Mouse (Mus musculus): Measurements from ENCODE around the gene Noto.

Gene Noto

DNA sequence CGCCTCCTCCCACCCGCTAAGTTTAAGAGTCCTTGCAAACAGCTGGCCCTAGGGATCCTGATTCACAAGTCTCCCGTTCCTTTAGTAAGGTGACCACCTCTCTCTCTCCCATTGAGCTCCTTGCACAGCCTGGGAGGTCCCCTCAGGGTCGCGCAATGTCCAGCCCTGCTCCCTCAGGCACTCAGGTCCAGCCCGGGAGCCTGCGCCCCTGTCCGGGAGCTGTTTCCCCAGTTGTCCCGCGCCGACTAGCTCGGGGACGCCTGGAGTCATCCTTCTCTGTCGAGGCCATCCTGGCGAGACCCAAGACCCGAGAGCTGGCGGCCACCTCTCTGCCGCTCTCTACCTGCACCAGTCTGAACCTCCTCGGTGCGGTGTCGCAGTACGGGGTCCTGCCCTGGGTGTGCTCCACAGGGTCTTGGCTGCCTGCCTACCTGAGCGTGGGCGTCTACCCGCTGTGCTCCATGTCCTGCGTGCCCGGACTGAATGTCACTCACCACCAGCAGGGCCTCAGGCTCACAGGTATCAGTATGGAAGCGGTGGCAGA is at the start of gene Noto:
Noto (plus strand) TSS at position 51 of the 544 bp plus-strand sequence.
- no peak for DNase-seq (ENCODE audit: low read depth in 2 of 2, low spot score in 2 of 2)

DNA sequence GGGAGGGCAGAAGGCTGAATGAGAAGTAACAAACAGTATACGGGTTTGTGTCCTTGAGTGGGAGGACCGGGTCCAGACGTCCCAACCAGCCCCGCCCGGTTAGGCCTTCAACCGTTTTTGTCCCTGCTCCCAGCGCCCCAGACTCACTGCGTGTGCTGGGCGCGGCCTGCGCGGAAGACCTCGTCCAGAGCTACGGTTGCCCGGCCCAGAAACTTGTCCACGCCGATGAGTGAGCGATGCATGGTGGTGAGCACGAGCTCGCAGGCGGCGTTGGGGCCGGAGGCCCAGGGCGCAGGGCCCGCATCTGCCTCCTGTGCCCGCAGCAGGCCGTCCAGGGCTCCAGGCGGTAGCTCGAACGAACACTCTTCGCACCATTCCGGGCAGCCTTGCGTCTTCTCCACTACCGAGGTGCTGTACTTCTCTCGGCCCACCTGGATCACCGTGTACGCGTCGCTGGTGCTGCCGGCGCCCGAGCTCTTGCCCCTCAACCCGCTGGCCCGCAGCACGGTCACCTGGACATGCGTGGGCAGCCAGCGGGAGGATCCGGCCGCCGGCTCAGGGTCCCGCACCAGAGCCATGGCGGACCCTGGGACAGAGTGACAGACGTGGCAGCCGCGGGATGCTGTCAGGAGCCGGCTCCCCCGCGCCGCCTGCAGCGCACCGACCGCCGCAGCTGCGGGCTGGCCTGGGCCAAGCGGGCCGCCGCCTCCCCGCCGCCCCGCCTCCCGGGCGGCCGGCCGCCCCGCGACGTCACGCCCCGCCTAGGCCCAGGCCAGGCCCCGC is 49.5 kb upstream of the Noto start, which contains the start of gene Rab11fip5:
Rab11fip5 (minus strand) TSS at position 684 of the 783 bp plus-strand sequence.
- no peak for DNase-seq (ENCODE audit: low read depth in 2 of 2, low spot score in 2 of 2)

GRCm38 (mm10) chr6:85374734-85375114 is 49.0 kb upstream of the Noto start:
- DNase-seq (ENCODE audit: low read depth in 2 of 2, low spot score in 2 of 2): peak; percentile 90 to 95

GRCm38 (mm10) chr6:85377066-85377734 is 46.5 kb upstream of the Noto start:
- DNase-seq (ENCODE audit: low read depth in 2 of 2, low spot score in 2 of 2): no peak

GRCm38 (mm10) chr6:85377876-85378275 is 45.8 kb upstream of the Noto start:
- no peak for DNase-seq (ENCODE audit: low read depth in 2 of 2, low spot score in 2 of 2)

DNA sequence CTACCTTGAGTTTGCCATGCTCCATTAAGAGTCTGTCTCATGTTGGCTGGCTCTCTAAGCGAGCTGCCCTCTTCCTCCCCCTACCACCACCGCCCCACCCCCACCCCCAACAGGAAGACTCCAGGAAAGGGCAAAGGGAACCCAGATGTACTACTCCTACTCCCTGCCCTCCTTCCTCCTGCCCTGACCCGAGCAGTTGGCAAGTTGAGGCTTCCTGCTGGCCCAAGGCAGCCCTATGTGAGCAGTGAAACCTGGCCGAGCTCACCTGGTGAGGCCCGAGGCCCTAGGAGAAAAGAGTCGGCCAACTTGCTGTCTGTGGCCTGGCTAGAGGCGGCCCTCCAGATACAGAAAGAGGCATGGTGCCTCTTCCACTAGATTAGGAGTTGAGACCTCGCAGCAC is 45.1 kb upstream of the Noto start:
- no peak for DNase-seq (ENCODE audit: low read depth in 2 of 2, low spot score in 2 of 2)

DNA sequence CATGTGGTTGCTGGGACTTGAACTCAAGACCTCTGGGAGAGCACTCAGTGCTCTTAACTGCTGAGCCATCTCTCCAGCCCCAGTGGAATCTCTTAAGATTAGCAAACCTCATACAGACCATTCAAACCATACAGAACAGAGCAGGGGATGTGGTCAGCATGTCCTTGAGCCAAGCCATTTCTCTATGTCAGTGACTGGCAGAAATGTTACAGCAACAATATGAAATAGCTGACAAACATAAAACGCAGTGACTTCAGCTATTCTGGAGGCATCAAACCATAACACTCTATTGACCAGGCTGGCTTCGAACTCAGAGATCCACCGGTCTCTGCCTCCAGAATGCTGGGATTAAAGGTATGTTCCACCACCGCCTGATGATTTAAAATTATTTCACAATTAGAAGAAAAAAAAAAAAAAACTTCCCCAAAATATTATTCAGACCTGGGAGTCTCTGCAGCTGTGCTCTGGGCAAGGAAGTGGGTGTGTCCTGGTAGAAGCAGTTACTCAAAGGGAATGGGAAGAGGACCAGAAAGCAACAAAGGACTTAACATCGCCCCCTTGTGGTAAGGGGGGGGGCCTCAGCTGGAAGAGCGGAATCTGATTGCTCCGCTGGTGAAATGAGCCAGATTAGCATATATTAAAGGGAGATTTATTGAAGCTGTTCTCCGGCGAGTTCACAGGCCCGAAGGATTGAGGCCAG is 43.3 kb upstream of the Noto start:
- DNase-seq (ENCODE audit: low read depth in 2 of 2, low spot score in 2 of 2): peak; percentile 31 to 50

DNA sequence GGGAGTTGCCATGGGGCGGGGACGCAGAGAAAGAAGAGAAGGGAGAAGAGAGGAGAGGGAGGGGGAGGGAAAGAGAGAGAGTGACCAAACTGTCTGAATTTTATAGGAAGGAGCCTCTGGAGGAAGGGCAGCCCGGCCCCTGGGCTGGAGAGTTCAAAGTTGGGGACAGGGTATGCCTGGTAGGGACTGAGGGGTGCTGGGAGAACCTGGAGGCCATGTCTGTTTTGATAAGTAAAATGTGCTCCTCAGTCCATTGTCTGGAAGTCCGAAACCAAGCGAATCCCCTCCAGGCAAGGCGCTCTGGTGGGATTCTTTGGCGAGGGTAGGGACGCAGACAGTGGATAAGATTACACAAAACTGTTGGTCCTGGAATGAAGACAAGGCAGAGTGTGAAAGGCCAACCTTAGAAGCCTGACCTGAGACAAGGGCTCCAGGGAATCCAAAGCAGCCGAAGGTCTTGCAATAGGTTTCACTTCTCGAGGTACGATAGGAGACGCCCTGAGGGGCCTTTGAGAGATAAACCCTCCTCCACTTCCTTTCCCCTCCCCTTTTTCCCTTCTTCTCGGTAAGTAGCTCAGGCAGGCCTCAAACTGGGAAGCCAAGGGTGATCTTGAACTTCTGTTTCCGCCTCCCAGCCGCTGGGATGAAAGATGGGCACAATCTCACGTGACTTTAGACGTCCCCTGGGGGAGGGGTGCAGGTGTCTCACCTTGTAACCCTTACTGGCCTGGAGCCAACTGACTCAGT is 42.6 kb upstream of the Noto start:
- DNase-seq (ENCODE audit: low read depth in 2 of 2, low spot score in 2 of 2): no peak

DNA sequence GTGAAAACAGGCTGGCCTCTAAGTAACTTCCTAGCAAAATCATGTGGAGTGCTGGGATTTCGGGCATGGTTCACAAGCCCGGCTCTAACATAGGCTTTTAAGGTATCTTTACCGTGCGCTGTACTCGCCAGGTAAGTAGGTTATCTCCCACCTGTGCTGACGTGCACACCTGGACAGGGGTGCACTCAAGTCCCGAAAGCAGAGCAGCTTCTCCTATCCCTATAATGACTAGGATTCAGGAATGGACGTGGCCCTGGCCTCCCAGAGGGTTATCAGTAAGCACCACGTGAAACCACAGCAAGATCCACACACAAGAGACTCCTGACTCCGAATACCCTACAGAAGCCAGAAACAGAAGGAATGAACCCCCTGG is 42.1 kb upstream of the Noto start:
- DNase-seq (ENCODE audit: low read depth in 2 of 2, low spot score in 2 of 2): no peak

DNA sequence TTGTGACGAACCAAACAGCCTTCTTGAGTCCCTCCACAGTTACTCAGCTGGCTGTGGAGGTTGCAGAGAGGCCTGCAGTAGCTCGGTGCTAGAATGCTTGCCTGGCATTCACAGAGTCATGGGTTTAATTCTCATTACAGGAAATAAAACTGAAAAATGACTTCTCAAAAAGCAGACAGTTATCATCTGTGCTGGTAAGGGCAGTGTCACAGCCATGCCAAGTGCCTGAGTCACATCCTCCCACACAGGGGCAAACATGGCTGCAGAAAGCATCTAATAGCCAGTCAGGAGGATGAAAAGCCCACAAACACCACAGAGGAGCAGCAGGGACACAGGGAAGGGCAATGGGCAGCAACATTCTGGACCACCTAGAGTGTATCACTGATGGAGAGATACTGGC is 40.9 kb upstream of the Noto start:
- no peak for DNase-seq (ENCODE audit: low read depth in 2 of 2, low spot score in 2 of 2)

DNA sequence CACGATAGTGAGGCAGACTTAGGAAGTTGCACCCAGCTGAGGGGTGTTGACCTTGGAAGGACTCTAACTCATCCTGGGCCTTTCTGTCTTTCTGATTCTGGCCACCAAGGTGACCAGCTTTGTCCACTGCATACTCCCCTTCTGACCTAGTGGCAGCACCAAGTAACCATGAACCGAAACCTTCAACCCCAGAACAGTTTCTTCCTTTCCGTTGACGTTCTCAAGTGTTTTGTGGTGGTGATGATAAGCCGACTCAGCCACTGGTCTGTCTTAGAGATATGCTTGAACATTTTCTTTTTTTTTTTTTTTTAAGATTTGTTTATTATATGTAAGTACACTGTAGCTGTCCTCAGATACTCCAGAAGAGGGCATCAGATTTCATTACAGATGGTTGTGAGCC is 35.1 kb upstream of the Noto start:
- DNase-seq (ENCODE audit: low read depth in 2 of 2, low spot score in 2 of 2): no peak

DNA sequence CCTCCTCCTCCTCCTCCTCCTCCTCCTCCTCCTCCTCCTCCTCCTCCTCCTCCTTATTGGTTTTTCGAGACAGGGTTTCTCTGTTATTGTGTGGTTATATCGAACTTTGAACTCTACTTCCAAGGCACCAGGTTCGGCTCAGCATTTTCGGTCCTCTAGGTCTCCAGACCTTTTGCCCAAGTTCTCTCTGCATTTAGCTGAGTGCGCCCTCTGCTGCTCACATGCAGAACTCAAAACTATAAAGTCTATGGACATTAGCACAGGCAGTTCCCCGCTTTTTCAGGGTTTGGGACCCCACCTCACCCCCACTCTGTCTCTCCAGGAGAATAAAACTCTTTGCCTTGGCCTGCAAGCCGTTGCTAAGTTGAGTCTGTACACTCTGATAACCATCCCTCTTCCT is 31.9 kb upstream of the Noto start:
- peak; percentile 31 to 52 for DNase-seq (ENCODE audit: low read depth in 2 of 2, low spot score in 2 of 2)

DNA sequence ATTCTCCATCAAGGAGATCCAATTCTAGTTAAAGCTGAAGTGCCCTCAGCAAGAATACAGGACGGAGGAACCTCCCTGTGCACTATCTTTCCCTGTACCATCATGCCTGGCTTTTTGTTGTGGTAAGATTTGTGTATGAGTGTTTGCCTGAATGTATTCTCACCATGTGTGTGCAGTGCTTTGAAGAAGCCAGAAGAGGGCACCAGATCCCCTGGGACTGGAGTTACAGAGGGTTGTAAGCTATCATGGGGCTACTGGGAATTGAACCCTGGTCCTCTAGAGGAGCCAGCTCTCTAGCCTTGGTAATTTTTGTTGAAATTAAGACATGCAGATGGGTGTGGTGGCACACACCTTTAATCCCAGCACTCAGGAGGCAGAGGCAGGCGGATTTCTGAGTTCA is 28.3 kb upstream of the Noto start:
- DNase-seq (ENCODE audit: low read depth in 2 of 2, low spot score in 2 of 2): no peak

DNA sequence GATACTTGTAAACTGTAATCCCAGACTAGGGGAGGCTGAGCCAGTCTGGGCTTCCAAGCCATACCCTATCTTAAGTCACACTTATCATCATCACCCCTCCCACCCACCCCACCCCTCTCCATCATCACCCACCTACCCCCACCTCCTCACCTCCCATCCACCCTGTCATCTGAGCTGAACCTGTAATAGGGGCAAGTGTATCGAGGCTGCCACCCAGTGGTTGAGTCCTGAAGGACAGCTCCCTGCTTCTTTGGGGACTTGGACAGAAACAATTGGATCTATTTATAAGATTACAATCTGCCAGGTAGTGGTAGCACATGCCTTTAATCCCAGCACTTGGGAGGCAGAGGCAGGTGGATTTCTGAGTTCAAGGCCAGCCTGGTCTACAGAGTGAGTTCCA is 26.5 kb upstream of the Noto start:
- peak in 1 of 2 experiments; percentile 27 for DNase-seq (ENCODE audit: low read depth in 2 of 2, low spot score in 2 of 2)

DNA sequence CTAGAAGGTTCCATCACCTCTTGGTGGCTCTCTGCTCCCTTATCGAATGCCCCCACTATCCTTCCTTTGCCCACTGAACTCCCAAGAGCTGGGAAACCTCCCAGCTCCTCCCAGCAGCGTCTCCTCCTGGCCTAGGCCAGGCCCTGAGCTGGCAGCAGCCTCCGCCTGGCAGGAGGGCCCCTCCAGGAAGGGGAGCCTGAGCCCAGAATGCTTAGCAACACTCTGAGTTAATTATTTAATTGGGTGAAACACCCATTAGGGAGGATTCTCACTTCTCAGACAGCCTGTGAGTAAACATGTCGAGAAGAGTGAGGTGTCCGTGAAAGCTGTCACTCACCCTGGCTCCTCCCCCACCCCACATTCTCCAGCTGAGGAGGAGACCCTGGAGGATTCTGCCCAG is 24.0 kb upstream of the Noto start:
- DNase-seq (ENCODE audit: low read depth in 2 of 2, low spot score in 2 of 2): no peak

GRCm38 (mm10) chr6:85402613-85403012 is 21.1 kb upstream of the Noto start:
- DNase-seq (ENCODE audit: low read depth in 2 of 2, low spot score in 2 of 2): no peak

- DNase-seq (ENCODE audit: low read depth in 2 of 2, low spot score in 2 of 2): no peak
Observed at GRCm38 (mm10) chr6:85403039-85403438, 20.6 kb upstream of the Noto start.

DNA sequence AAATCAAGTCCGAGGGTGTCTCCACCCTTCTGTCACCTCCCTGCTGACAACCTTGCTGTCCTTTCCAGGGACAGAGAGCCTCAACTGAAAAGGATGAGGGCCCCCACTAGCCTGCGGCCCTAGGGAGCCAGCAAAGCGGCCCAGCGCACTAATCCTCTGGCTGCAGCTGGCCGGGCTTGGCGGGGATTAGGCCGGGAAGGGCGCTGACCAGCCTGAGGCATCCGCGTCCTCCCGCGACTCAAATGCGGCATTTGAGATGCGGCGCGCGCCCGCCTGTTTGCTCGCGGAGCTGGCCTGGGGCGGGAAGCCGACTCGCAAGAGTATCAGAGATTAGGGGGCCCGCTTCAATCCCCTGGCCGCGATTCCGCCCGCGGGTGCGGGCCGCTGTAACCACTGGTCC is 14.7 kb upstream of the Noto start:
- no peak for DNase-seq (ENCODE audit: low read depth in 2 of 2, low spot score in 2 of 2)

DNA sequence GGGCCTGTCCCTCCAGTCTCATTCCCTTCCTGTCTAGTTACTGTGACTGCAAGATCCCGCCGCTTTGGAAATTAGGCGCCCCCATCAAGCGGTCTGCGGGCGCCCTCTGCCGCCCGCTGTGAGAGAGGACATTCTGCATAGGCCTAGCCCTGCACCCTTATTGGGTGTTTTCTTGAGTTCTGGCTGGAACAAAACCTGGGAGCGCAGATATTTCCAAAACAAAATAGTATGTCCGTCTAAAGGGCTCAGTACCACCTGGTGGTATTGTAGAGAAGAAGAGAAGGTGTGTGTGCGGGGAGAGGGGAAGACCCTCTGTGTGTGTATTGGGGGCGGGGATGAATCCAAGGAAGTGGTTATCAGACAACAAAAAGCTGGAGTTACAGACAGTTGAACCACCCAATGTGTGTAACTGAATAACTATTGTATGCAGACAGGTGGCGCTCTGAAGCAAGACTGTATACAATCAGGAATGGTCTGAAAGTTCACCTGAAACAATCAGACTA is 12.9 kb upstream of the Noto start:
- DNase-seq (ENCODE audit: low read depth in 2 of 2, low spot score in 2 of 2): no peak

GRCm38 (mm10) chr6:85415829-85416228 is 7.9 kb upstream of the Noto start:
- no peak for DNase-seq (ENCODE audit: low read depth in 2 of 2, low spot score in 2 of 2)

DNA sequence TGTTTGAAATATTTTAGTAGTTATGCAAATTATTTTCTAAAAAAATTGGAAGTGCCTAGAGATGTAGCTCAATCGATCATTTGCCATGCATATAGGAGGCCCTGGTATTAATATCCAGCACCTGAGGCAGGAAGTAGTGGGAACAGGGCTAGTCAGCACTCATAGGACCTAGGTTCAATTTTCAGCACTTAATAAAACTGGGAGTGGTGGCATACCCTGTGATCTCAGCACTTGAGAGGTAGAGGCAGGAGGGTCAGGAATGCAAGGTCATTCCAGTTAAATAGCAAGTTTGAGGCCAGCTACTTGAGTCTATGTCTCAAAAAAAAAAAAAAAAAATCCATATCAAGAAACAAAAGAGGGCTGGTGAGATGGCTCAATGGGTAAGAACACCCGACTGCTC is 4.5 kb upstream of the Noto start:
- no peak for DNase-seq (ENCODE audit: low read depth in 2 of 2, low spot score in 2 of 2)
